Mouse (Mus musculus) G1E (cell line): ENCODE measurements at regions not wholly inside any gene's neighbourhood (a gene's known extent, or its start where the extent isn't known, plus 50 kb on each side); places are given as distances from the start of the nearest gene placed in this dataset.

Experiments used
- ATAC-seq: 2 replicates; pipeline ENCODE4 v1.8.0; 2016; ENCODE audit warnings: mild to moderate bottlenecking; ENCODE audit not compliant: insufficient number of reproducible peaks, poor library complexity, low FRiP score, severe bottlenecking; ENCODE audit errors: extremely low read depth
- DNase-seq: peaks from one replicate; pipeline ENCODE4 v3.0.0; 2012; ENCODE audit warnings: low spot score
- H3K27me3 ChIP-seq: 2 replicates; pipeline ENCODE4 v1.6.1; 2012; ENCODE audit warnings: mild to moderate bottlenecking, low read length, inconsistent platforms; ENCODE audit not compliant: insufficient read depth
- H3K36me3 ChIP-seq: replicated peaks from 2 replicates; pipeline ENCODE3; 2012; ENCODE audit warnings: mild to moderate bottlenecking, inconsistent platforms
- H3K4me1 ChIP-seq: 2 replicates; pipeline ENCODE4 v1.6.1; 2012; ENCODE audit warnings: low read depth, low read length, inconsistent platforms, mixed read lengths; ENCODE audit not compliant: insufficient read depth
- H3K4me3 ChIP-seq: 2 replicates; pipeline ENCODE4 v1.5.1; 2012; ENCODE audit warnings: low read depth, mild to moderate bottlenecking, inconsistent platforms, low read length, moderate library complexity, mixed read lengths
- H3K9me3 ChIP-seq: replicated peaks from 2 replicates; pipeline ENCODE4 v1.6.1; 2012; ENCODE audit warnings: inconsistent platforms
- CTCF ChIP-seq: IDR thresholded peaks from 2 replicates; pipeline ENCODE4 v1.5.1; 2012; ENCODE audit warnings: low read depth, low read length, inconsistent platforms, mixed read lengths
- GATA1 ChIP-seq: IDR thresholded peaks from 2 replicates; pipeline ENCODE4 v1.6.1; 2012; ENCODE audit warnings: borderline replicate concordance, low read length, inconsistent platforms, mixed read lengths
- GATA2 ChIP-seq: IDR thresholded peaks from 2 replicates; pipeline ENCODE4 v1.6.1; 2012; ENCODE audit warnings: low read depth, low read length, inconsistent platforms, borderline replicate concordance
- POLR2AphosphoS5 ChIP-seq: IDR thresholded peaks from 2 replicates; pipeline ENCODE4 v1.6.1; 2012; ENCODE audit warnings: low read depth, low read length, inconsistent platforms; ENCODE audit not compliant: insufficient replicate concordance
- TAL1 ChIP-seq: conservative IDR thresholded peaks from 2 replicates; pipeline ENCODE4 v1.6.1; 2012; ENCODE audit warnings: low read depth, low read length, inconsistent platforms, mixed read lengths

DNA sequence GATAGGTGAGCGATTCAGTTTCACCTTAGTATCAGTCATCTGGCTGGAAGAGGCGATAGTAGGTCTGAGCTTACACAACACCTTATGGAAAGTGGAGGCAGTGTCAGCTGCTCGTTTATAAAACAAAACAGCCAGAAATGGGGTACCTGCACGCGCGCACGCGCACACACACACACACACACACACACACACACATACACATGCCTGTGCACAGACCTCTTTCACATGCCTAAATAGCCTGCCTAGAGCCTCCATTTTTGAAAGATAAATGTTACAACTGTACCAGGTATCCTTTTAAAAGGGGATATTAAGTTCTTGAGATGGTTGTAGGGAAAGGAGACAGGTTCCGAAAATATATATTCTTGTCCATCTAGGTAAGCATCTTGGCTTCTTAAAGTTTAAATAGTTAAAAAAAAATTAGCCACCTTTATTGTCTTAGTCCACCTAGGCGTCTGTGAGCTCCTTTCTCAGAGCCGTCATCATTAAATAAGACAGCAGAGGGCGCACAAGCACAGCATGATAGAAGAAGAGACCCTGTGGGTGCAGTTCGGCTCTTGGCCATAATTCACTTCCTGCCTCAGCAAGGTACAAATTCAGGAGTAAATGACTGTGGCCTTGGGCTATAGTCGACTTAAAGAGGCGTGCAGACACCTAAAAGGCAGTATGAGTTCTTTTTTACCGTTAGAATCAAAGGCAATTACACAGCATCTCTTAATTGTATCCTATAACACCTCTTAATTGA is 121.4 kb upstream of the Ralgapa2 start:
- no peaks in the 10 kb centered on the region for H3K4me1 ChIP-seq
- no peaks in the 10 kb centered on the region for H3K9me3 ChIP-seq
- peak; percentile 84 for ATAC-seq
- TF ChIP-seq POLR2AphosphoS5 (no peak), CTCF (0 out of 2 replicates have a peak, but pooled peaks have one; percentile 16)
- no peaks in the 10 kb centered on the region for H3K27me3 ChIP-seq
- no peaks in the 10 kb centered on the region for H3K36me3 ChIP-seq
- no peak overlapping the region for H3K4me3 ChIP-seq
- peak; percentile 44 for DNase-seq

DNA sequence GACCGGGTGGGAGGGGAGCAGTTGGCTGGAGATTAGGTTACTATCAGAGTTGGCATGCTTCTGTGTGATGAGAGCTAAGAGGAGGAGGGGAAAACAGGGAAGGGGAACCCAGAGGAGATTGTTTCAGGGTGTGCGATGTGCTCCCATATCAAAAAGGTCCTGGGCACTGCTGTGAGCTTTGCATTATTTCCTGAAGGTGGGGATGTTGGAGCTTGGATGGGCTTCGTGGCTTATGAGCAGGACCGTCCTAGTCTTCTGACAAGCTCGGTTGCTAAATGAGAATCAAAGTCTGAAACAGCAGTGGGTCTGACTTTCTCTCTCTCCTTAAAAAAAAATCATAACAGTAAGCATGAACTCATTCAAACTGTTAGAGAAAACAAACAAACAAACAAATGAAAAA is 125.4 kb upstream of the Ralgapa2 start:
- DNase-seq (no peak), ATAC-seq (no peak)
- Histone ChIP-seq H3K4me1 (no peaks in the 10 kb centered on the region), H3K9me3 (0 out of 2 replicates have a peak, but pooled peaks cover 4% of the 10 kb centered on the region), H3K36me3 (no peaks in the 10 kb centered on the region), H3K27me3 (no peaks in the 10 kb centered on the region), H3K4me3 (no peak overlapping the region)
- TF ChIP-seq POLR2AphosphoS5, result no peak
- TF ChIP-seq GATA1, result no peak
- no peak for TF ChIP-seq GATA2
- no peak for TF ChIP-seq TAL1
- TF ChIP-seq CTCF, result no peak

DNA sequence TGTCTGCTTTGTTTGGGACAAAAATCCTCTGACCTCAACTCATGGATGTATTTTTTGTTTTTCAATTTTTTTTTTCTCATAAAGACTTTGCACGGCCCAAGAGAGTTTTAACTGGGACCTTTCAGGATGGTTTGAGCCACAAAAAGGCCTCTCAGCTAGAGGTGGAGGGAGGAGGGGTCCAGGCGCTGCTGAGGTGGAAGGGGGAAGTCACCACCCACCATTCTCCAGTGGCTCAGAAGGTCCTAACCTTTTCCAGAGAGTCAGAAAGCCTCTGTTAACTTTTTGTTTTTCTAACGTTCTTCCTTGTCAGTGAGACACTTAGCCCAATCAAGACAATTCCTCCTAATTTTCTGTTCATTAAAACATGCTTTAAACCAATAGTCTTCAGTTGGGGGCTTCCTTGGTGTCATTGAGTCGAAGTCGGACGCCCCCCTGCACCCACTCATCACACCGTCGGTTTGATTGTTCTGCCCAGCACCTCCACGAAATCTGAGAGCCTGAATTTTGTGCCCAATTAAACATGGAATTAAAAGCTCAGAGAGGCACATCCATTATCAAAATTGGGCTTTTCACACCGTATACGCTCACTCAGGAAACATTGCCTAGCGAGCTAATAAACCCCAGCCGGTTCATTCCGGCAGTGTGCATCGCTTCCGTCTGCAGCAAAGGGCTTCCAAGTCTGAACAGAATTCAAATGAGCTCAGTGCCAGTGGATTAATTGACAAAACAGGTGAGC is 134.3 kb upstream of the Ralgapa2 start:
- DNase-seq (no peak), ATAC-seq (no peak)
- Histone ChIP-seq H3K36me3 (no peaks in the 10 kb centered on the region), H3K4me1 (no peaks in the 10 kb centered on the region), H3K4me3 (no peak overlapping the region), H3K27me3 (no peaks in the 10 kb centered on the region), H3K9me3 (no peaks in the 10 kb centered on the region)
- TF ChIP-seq POLR2AphosphoS5, result no peak

DNA sequence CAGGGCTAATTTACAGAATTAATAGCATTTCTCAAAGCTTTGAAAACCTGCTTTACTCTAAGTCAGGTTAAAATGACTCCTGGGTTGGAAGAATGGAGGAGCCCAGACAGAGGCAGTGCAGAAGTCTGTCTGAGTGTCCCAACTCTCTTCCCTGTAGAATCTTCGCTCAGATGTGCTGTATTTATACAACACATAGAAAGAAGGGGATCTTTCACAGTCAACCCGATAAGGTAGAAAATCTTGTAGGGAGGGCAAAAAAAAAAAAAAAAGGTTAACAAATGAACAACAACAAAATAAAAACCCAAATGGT is 134.8 kb upstream of the Ralgapa2 start:
- no peaks in the 10 kb centered on the region for H3K27me3 ChIP-seq
- no peaks in the 10 kb centered on the region for H3K9me3 ChIP-seq
- H3K4me1 ChIP-seq, result no peaks in the 10 kb centered on the region
- ATAC-seq (no peak), DNase-seq (no peak)
- H3K4me3 ChIP-seq, result no peak overlapping the region
- TF ChIP-seq POLR2AphosphoS5, result no peak
- no peak for TF ChIP-seq GATA2
- TF ChIP-seq CTCF, result no peak
- no peak for TF ChIP-seq GATA1
- no peak for TF ChIP-seq TAL1
- no peaks in the 10 kb centered on the region for H3K36me3 ChIP-seq

DNA sequence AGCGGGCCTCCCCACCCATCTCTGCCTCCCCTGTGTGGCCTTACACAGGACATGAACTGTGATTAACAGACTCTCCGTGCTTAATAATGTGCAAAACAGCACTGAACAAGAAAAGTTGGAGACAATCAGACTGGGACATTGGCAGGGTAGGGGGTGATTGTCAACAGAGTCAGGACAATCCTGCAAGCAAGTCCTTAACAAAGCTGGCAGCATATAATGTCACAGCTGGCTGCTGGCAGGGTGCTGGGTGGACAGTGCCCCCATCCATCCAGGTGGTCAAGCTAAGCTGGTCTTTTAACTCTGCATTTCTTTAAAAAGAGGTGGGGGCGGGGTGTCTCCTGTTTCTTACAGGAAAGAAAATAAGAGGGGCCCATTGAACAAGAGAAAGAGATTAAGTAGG is 149.2 kb upstream of the Ralgapa2 start:
- H3K9me3 ChIP-seq, result 0 out of 2 replicates have a peak, but pooled peaks cover 3% of the 10 kb centered on the region
- DNase-seq (no peak), ATAC-seq (no peak)
- no peak overlapping the region for H3K4me3 ChIP-seq
- no peaks in the 10 kb centered on the region for H3K27me3 ChIP-seq
- H3K36me3 ChIP-seq, result no peaks in the 10 kb centered on the region
- TF ChIP-seq GATA2, result no peak
- no peak for TF ChIP-seq GATA1
- TF ChIP-seq TAL1, result no peak
- no peak for TF ChIP-seq CTCF
- H3K4me1 ChIP-seq, result no peaks in the 10 kb centered on the region

DNA sequence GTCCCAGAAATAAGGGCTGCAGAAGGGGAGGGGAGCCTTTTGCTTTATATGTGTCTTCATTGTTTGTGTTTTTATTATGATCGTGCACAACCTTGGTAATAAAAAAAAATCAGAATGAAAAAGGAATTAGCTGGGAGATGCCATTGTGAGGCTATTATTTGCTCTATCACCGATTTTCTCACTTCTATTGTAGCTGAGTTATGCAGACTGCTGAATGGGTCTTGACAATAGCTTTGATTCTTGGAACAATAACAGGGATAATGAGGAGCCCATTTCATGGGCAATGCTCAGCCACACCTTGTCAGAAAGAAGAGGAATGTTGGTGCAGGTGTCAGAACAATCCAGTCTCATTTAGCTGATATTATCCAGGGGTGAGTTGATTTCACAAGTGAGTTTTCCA is 160.6 kb upstream of the Ralgapa2 start:
- H3K9me3 ChIP-seq, result no peaks in the 10 kb centered on the region
- H3K4me3 ChIP-seq, result no peak overlapping the region
- TF ChIP-seq POLR2AphosphoS5, result no peak
- no peak for TF ChIP-seq TAL1
- TF ChIP-seq CTCF, result no peak
- TF ChIP-seq GATA1, result no peak
- no peak for TF ChIP-seq GATA2
- ATAC-seq (no peak), DNase-seq (no peak)
- no peaks in the 10 kb centered on the region for H3K27me3 ChIP-seq
- H3K4me1 ChIP-seq, result no peaks in the 10 kb centered on the region
- no peaks in the 10 kb centered on the region for H3K36me3 ChIP-seq

DNA sequence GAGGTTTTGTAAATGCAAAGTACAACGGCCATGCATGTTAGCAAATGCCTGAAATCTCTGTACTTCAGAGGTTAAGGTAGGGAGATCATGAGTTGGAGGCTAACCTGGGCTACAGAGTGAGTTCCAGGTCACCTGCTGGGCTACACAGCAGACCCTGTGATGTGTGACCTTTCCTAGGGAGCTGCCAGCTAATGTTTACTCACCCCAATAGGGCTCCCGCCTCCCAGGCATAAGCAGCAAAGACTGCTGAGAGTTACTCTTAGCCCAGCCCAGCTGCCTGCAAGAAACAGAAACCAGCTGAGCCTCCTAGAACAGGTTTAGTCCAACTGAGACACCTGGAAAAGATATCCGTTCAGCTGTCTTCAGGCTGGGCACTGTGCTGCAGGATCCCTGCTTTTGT is 169.8 kb upstream of the Ralgapa2 start:
- no peak for DNase-seq
- no peak overlapping the region for H3K4me3 ChIP-seq
- H3K9me3 ChIP-seq, result no peaks in the 10 kb centered on the region
- H3K4me1 ChIP-seq, result no peaks in the 10 kb centered on the region
- H3K36me3 ChIP-seq, result no peaks in the 10 kb centered on the region
- no peaks in the 10 kb centered on the region for H3K27me3 ChIP-seq
- TF ChIP-seq POLR2AphosphoS5, result no peak
- no peak for TF ChIP-seq GATA1
- TF ChIP-seq TAL1, result no peak
- TF ChIP-seq CTCF, result no peak
- TF ChIP-seq GATA2, result no peak
- no peak for ATAC-seq
